Mouse (Mus musculus) forebrain, embryonic 13.5 days (tissue): Measurements from ENCODE around the gene Armt1. TPM values are rescaled to one million over a fixed set of nuclear protein-coding genes. Genes with fewer than 3 reads are reported as not detected.

ENCODE experiments used
- ATAC-seq: fragments of 200-750 bp; cut with Nextera tagmentation; 2 replicates; pipeline ENCODE4 v1.8.0; 2017
- H3K27ac ChIP-seq: fragments of 300-500 bp; sonication (generic); 2 replicates; pipeline ENCODE4 v1.5.1; 2015; ENCODE audit warnings: inconsistent platforms, mild to moderate bottlenecking, moderate library complexity
- H3K27me3 ChIP-seq: fragments of 300-500 bp; sonication (generic); 2 replicates; pipeline ENCODE4 v1.6.1; 2015; ENCODE audit warnings: mild to moderate bottlenecking, inconsistent platforms
- H3K36me3 ChIP-seq: fragments of 300-500 bp; sonication (generic); 2 replicates; pipeline ENCODE4 v1.6.1; 2015; ENCODE audit warnings: mild to moderate bottlenecking, inconsistent platforms; ENCODE audit not compliant: poor library complexity, severe bottlenecking
- H3K4me1 ChIP-seq: fragments of 300-500 bp; sonication (generic); 2 replicates; pipeline ENCODE4 v1.6.1; 2015; ENCODE audit warnings: inconsistent platforms
- H3K4me2 ChIP-seq: fragments of 300-500 bp; sonication (generic); 2 replicates; pipeline ENCODE4 v1.6.1; 2015; ENCODE audit warnings: inconsistent platforms, mild to moderate bottlenecking, moderate library complexity
- H3K4me3 ChIP-seq: fragments of 300-500 bp; sonication (generic); 2 replicates; pipeline ENCODE4 v1.5.1; 2015; ENCODE audit warnings: mild to moderate bottlenecking, inconsistent platforms
- H3K9ac ChIP-seq: fragments of 300-500 bp; sonication (generic); 2 replicates; pipeline ENCODE4 v1.6.1; 2015; ENCODE audit warnings: mild to moderate bottlenecking, inconsistent platforms
- H3K9me3 ChIP-seq: fragments of 300-500 bp; sonication (generic); replicated peaks from 2 replicates; pipeline ENCODE4 v1.6.1; 2016; ENCODE audit warnings: inconsistent platforms
- WGBS: fragments of 180-500 bp; shearing (Covaris S2); methylation state at CpG from one replicate; pipeline ENCODE4 v1.1.7; 2015; 5-methylcytosine and 5-hydroxymethylcytosine counted together
- polyA plus RNA-seq: library from polyadenylated mRNA; unstranded; fragments of >200 nt; fragmentation: Nextera tagmentation; extraction: Ambion mirVana; gene quantifications from 2 replicates; pipeline ENCODE4 v1.2.1, GENCODE M21; 2015

The Armt1 gene
- polyA plus RNA-seq = 19.1 and 19.2 TPM in 2 replicates

GRCm38 (mm10) chr10:4432123-4432931, at the start of gene Armt1, which contains the start of gene Rmnd1:
TSS of gene Armt1 (plus strand) at chr10:4432467.
TSS of gene Rmnd1 (minus strand) at chr10:4432388.
- ATAC-seq = peak; percentile 95

GRCm38 (mm10) chr10:4384244-4384643, 48.0 kb upstream of the Armt1 start:
- ATAC-seq = no peak
- Histone ChIP-seq H3K4me2 (no peak overlapping the region), H3K4me1 (peaks cover 16% of the 10 kb centered on the region), H3K9me3 (no peaks in the 10 kb centered on the region), H3K27me3 (no peaks in the 10 kb centered on the region), H3K36me3 (no peaks in the 10 kb centered on the region), H3K4me3 (no peak overlapping the region), H3K27ac (no peak overlapping the region), H3K9ac (no peak overlapping the region)
- WGBS = 87% methylated on average over 7 of the region's 7 CpGs

More at GRCm38 (mm10) chr10:4432123-4432931, at the start of gene Armt1, which contains the start of gene Rmnd1:
- peak within 1 kb of the TSS; percentile 77 for H3K9ac ChIP-seq
- H3K4me3 ChIP-seq = peak within 1 kb of the TSS; percentile 61
- no peaks in the 10 kb centered on the region for H3K27me3 ChIP-seq
- 0% methylated on average over 75 of the region's 75 CpGs for WGBS
- H3K36me3 ChIP-seq = peaks cover 14% of the 10 kb centered on the region; the same call in 1 of the 2 replicates
- no peaks in the 10 kb centered on the region for H3K9me3 ChIP-seq
- peak within 1 kb of the TSS; percentile 65 for H3K27ac ChIP-seq
- H3K4me2 ChIP-seq = peak within 1 kb of the TSS; percentile 76
- H3K4me1 ChIP-seq = peaks cover 20% of the 10 kb centered on the region

- Histone ChIP-seq H3K36me3 (no peaks in the 10 kb centered on the region), H3K4me2 (peak overlapping the region; percentile 92), H3K27me3 (no peaks in the 10 kb centered on the region), H3K9me3 (no peaks in the 10 kb centered on the region), H3K9ac (peak overlapping the region; percentile 98), H3K4me3 (peak overlapping the region; percentile 97), H3K4me1 (peaks cover 42% of the 10 kb centered on the region), H3K27ac (peak overlapping the region; percentile 100)
- ATAC-seq = peak; percentile 92
- WGBS = under 1% methylated on average over 17 of the region's 133 CpGs
Measured at GRCm38 (mm10) chr10:4386609-4387591, 45.4 kb upstream of the Armt1 start.

GRCm38 (mm10) chr10:4387701-4388383, 44.4 kb upstream of the Armt1 start, which contains the start of gene Zbtb2:
TSS of gene Zbtb2 (minus strand) at chr10:4388108.
- whole genome bisulfite sequencing = under 1% methylated on average over 57 of the region's 87 CpGs
- H3K9me3 ChIP-seq = no peaks in the 10 kb centered on the region

GRCm38 (mm10) chr10:4388384-4388745, 43.9 kb upstream of the Armt1 start:
- no peaks in the 10 kb centered on the region for H3K9me3 ChIP-seq
- H3K36me3 ChIP-seq = peaks cover 5% of the 10 kb centered on the region; the same call in 1 of the 2 replicates
- H3K27me3 ChIP-seq = no peaks in the 10 kb centered on the region
- WGBS = 1% methylated on average over 19 of the region's 19 CpGs
- H3K4me3 ChIP-seq = peak overlapping the region; percentile 97
- no peak for ATAC-seq
- H3K4me1 ChIP-seq = peaks cover 41% of the 10 kb centered on the region
- H3K27ac ChIP-seq = peak overlapping the region; percentile 100
- peak overlapping the region; percentile 92 for H3K4me2 ChIP-seq
- peak overlapping the region; percentile 98 for H3K9ac ChIP-seq

More at GRCm38 (mm10) chr10:4387701-4388383, 44.4 kb upstream of the Armt1 start, which contains the start of gene Zbtb2:
- no peaks in the 10 kb centered on the region for H3K27me3 ChIP-seq
- peak; percentile 4 for ATAC-seq
- peak within 1 kb of the TSS; percentile 92 for H3K4me2 ChIP-seq
- peaks cover 44% of the 10 kb centered on the region for H3K4me1 ChIP-seq
- peaks cover 2% of the 10 kb centered on the region; the same call in 1 of the 2 replicates for H3K36me3 ChIP-seq
- H3K4me3 ChIP-seq = peak within 1 kb of the TSS; percentile 97
- peak within 1 kb of the TSS; percentile 98 for H3K9ac ChIP-seq
- peak within 1 kb of the TSS; percentile 100 for H3K27ac ChIP-seq

- 26% methylated on average over 10 of the region's 10 CpGs for WGBS
- peak overlapping the region; percentile 98 for H3K9ac ChIP-seq
- H3K4me2 ChIP-seq = peak overlapping the region; percentile 92
- peaks cover 5% of the 10 kb centered on the region; the same call in 1 of the 2 replicates for H3K36me3 ChIP-seq
- peaks cover 41% of the 10 kb centered on the region for H3K4me1 ChIP-seq
- ATAC-seq = no peak
- H3K27me3 ChIP-seq = no peaks in the 10 kb centered on the region
- H3K9me3 ChIP-seq = no peaks in the 10 kb centered on the region
- H3K27ac ChIP-seq = no peak overlapping the region
- peak overlapping the region; percentile 97 for H3K4me3 ChIP-seq
Measured at GRCm38 (mm10) chr10:4389036-4389435, 43.2 kb upstream of the Armt1 start.

- Histone ChIP-seq H3K9ac (peak overlapping the region; percentile 98), H3K4me2 (peak overlapping the region; percentile 92), H3K27ac (no peak overlapping the region), H3K4me1 (peaks cover 41% of the 10 kb centered on the region), H3K4me3 (peak overlapping the region; percentile 97), H3K9me3 (no peaks in the 10 kb centered on the region), H3K36me3 (peaks cover 9% of the 10 kb centered on the region; the same call in 1 of the 2 replicates), H3K27me3 (no peaks in the 10 kb centered on the region)
- ATAC-seq = no peak
- WGBS = 61% methylated on average over 5 of the region's 5 CpGs
Measured at GRCm38 (mm10) chr10:4389461-4390112, 42.7 kb upstream of the Armt1 start.

GRCm38 (mm10) chr10:4390550-4390949, 41.7 kb upstream of the Armt1 start:
- 80% methylated on average over 2 of the region's 2 CpGs for WGBS

GRCm38 (mm10) chr10:4391076-4391475, 41.2 kb upstream of the Armt1 start:
- Histone ChIP-seq H3K4me1 (peaks cover 41% of the 10 kb centered on the region), H3K27ac (no peak overlapping the region), H3K4me3 (no peak overlapping the region), H3K4me2 (peak overlapping the region; percentile 22; the same call in 1 of the 2 replicates), H3K9me3 (no peaks in the 10 kb centered on the region), H3K27me3 (no peaks in the 10 kb centered on the region), H3K36me3 (peaks cover 23% of the 10 kb centered on the region; the same call in 1 of the 2 replicates), H3K9ac (0 out of 2 replicates have a peak overlapping the region, but pooled peaks have one; percentile 26)
- 83% methylated on average over 5 of the region's 5 CpGs for WGBS
- ATAC-seq = no peak

More at GRCm38 (mm10) chr10:4390550-4390949, 41.7 kb upstream of the Armt1 start:
- Histone ChIP-seq H3K4me1 (peaks cover 41% of the 10 kb centered on the region), H3K27me3 (no peaks in the 10 kb centered on the region), H3K27ac (no peak overlapping the region), H3K4me2 (peak overlapping the region; percentile 22; the same call in 1 of the 2 replicates), H3K4me3 (no peak overlapping the region), H3K36me3 (peaks cover 18% of the 10 kb centered on the region; the same call in 1 of the 2 replicates), H3K9ac (no peak overlapping the region), H3K9me3 (no peaks in the 10 kb centered on the region)
- ATAC-seq = no peak

- ATAC-seq = no peak
- peaks cover 26% of the 10 kb centered on the region for H3K36me3 ChIP-seq
- no peak overlapping the region for H3K9ac ChIP-seq
- no peaks in the 10 kb centered on the region for H3K27me3 ChIP-seq
- H3K4me3 ChIP-seq = no peak overlapping the region
- H3K9me3 ChIP-seq = no peaks in the 10 kb centered on the region
- peaks cover 38% of the 10 kb centered on the region for H3K4me1 ChIP-seq
- 58% methylated on average over 6 of the region's 6 CpGs for WGBS
- no peak overlapping the region for H3K27ac ChIP-seq
- H3K4me2 ChIP-seq = no peak overlapping the region; the same call in 1 of the 2 replicates
Measured at GRCm38 (mm10) chr10:4391851-4392250, 40.4 kb upstream of the Armt1 start.
